Mouse (Mus musculus) C2C12 (cell line): ENCODE data around the gene Epx. TPM values are rescaled to one million over a fixed set of nuclear protein-coding genes. Genes with fewer than 3 reads are reported as not detected.

Experiments
- H3K27me3 ChIP-seq: one replicate; pipeline ENCODE4 v1.6.1; 2011; ENCODE audit not compliant: control insufficient read depth, insufficient read depth, insufficient read length
- H3K36me3 ChIP-seq: one replicate; pipeline ENCODE4 v1.6.1; 2011; ENCODE audit not compliant: control insufficient read depth, insufficient read depth
- H3K4me3 ChIP-seq: one replicate; pipeline ENCODE4 v1.5.1; 2011; ENCODE audit warnings: mild to moderate bottlenecking, control low read depth; ENCODE audit not compliant: poor library complexity, insufficient read depth, severe bottlenecking
- H3K79me2 ChIP-seq: one replicate; pipeline ENCODE4 v1.6.1; 2011; ENCODE audit not compliant: control insufficient read depth, insufficient read depth
- H3K79me3 ChIP-seq: one replicate; pipeline ENCODE4 v1.6.1; 2011; ENCODE audit warnings: low read depth, control low read depth
- H3ac ChIP-seq: one replicate; pipeline ENCODE3; 2011; ENCODE audit warnings: low read depth; ENCODE audit not compliant: control insufficient read depth, insufficient read length
- CEBPB ChIP-seq: IDR thresholded peaks from one replicate; pipeline ENCODE4 v1.6.1; 2011; ENCODE audit warnings: low read depth, mild to moderate bottlenecking, control low read depth, moderate library complexity
- CTCF ChIP-seq: IDR thresholded peaks from one replicate; pipeline ENCODE4 v1.5.1; 2011; ENCODE audit not compliant: control insufficient read depth, insufficient read depth, insufficient read length
- FOSL1 ChIP-seq: IDR thresholded peaks from one replicate; pipeline ENCODE4 v1.8.0; 2011; ENCODE audit warnings: mild to moderate bottlenecking, low read length; ENCODE audit not compliant: poor library complexity, insufficient read depth, severe bottlenecking
- MAX ChIP-seq: IDR thresholded peaks from one replicate; pipeline ENCODE4 v1.6.1; 2011; ENCODE audit warnings: mild to moderate bottlenecking, control low read depth
- MYOD1 ChIP-seq: IDR thresholded peaks from one replicate; pipeline ENCODE4 v1.6.1; 2011; ENCODE audit warnings: low read depth; ENCODE audit not compliant: control insufficient read depth, insufficient read length
- MYOG ChIP-seq: IDR thresholded peaks from one replicate; pipeline ENCODE4 v1.6.1; 2011; ENCODE audit not compliant: control insufficient read depth, insufficient read length; ENCODE audit errors: extremely low read depth
- USF1 ChIP-seq: IDR thresholded peaks from one replicate; pipeline ENCODE4 v1.6.1; 2011; ENCODE audit warnings: low read depth, mild to moderate bottlenecking, control low read depth, moderate library complexity
- long read RNA-seq, 2 experiments: library from polyadenylated mRNA; unstranded; transcript quantifications; one replicate each; pipeline ENCODE4 v2.0.0; 2019 to 2020
- polyA plus RNA-seq: library from polyadenylated mRNA; unstranded; fragments of >200 nt; fragmentation: generic; extraction: Trizol; gene quantifications from one replicate; pipeline ENCODE4 v1.2.1, GENCODE M21; 2012; ENCODE audit warnings: missing spikeins

Gene Epx
- not detected for polyA plus RNA-seq
- long read RNA-seq, experiment 1: 0 reads
- long read RNA-seq, experiment 2: 0 reads

DNA sequence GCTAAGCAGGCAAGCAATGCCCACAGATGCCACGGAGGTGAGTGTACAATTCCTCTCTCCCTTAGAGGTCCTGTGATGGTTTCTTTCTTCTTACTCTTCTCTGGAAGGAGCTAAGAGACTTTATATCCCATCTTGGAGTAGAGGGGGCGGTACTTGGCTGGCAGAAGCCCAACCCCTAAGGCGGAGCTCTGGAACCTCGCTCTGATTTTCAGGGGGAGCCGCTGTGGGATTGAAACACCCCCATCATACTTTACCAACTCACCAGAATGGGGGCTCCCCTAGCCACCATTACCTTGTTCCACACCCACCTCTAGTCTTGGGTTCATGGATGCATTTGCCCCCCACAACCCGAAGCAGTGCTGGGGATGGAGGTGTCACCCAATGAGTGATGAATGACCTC, at the start of gene Epx:
Gene Epx, minus strand, starts transcription at position 101 of the 400 bp plus-strand sequence.
- no peaks in the 10 kb centered on the region for H3K79me2 ChIP-seq
- peaks cover 73% of the 10 kb centered on the region for H3K27me3 ChIP-seq
- H3K36me3 ChIP-seq: no peaks in the 10 kb centered on the region
- H3K79me3 ChIP-seq: no peaks in the 10 kb centered on the region
- no peak within 1 kb of the TSS for H3K4me3 ChIP-seq
- H3ac ChIP-seq: no peak within 1 kb of the TSS
- TF ChIP-seq MYOD1 (no peak), CEBPB (no peak), CTCF (no peak), FOSL1 (no peak), USF1 (no peak)

DNA sequence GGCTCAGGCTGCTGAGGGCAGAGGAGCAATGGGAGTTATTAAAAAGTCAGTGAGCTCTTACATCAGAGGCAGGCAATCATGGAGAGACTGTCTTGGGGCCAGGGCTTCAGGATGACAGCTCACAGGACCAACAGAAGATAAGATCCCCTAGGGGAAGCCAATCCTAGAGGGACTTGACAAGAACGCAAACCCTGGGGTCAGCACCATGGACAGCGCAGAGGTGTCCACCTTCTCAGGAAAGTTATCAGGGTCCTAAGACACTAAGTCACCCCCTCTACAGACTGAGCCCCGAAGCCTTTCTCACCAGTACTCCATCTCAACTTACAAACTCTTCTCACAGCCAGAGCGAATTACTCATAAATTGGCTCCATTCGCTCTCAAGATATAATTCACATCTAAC, 45.6 kb upstream of the Epx start, which contains the start of gene Olfr464:
Gene Olfr464, minus strand, starts transcription at position 2 of the 400 bp plus-strand sequence.
- Histone ChIP-seq H3K4me3 (no peak within 1 kb of the TSS), H3K79me2 (no peaks in the 10 kb centered on the region), H3K36me3 (no peaks in the 10 kb centered on the region), H3K79me3 (no peaks in the 10 kb centered on the region), H3ac (no peak within 1 kb of the TSS), H3K27me3 (peaks cover 4% of the 10 kb centered on the region)
- TF ChIP-seq CEBPB (no peak), MAX (no peak), MYOG (no peak), FOSL1 (no peak), CTCF (no peak), MYOD1 (no peak), USF1 (no peak)

DNA sequence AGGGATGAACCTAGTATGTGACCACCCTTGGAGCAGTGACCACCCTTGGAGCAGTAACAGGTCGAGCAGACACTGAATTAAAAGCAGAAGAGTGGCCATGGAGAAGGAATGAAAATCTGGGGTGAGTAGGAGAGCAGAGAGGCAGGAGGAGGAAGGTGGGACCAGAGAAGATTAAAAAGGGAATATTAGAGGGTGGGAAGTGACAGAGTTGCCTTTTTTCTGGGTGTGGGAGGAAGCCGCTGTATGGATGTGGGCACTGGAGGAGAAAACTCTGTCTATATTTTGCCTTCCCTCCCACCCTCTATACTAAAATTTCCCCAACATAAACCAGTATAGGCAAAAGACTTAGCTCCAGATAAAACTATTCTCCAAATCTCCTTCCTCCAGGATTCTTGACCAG, 45.0 kb upstream of the Epx start:
- H3ac ChIP-seq: no peak overlapping the region
- peaks cover 4% of the 10 kb centered on the region for H3K27me3 ChIP-seq
- H3K79me3 ChIP-seq: no peaks in the 10 kb centered on the region
- H3K4me3 ChIP-seq: no peak overlapping the region
- TF ChIP-seq FOSL1 (no peak), MYOD1 (no peak), CEBPB (no peak), CTCF (no peak), MYOG (no peak), USF1 (no peak), MAX (no peak)
- H3K79me2 ChIP-seq: no peaks in the 10 kb centered on the region
- H3K36me3 ChIP-seq: no peaks in the 10 kb centered on the region

DNA sequence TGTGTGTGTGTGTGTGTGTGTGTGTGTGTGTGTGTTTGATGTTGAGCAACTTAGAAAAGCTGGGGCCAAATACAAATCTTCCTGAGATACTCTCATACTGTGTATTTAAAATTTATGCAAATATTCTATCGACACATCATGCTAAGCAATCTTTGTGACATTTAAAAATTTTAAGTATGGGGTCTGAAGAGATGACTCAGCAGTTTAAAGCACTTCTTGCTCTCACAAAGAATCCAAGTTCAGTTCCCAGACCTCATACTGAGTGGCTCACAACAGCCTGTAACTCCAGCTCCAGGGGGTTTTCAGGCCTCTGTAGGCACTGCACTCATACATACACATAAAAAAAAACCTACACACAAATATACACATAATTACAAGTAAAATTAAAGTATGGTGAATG, 40.7 kb upstream of the Epx start:
- Histone ChIP-seq H3K79me2 (no peaks in the 10 kb centered on the region), H3ac (no peak overlapping the region), H3K4me3 (no peak overlapping the region), H3K27me3 (peaks cover 19% of the 10 kb centered on the region), H3K79me3 (no peaks in the 10 kb centered on the region), H3K36me3 (no peaks in the 10 kb centered on the region)
- TF ChIP-seq MAX (no peak), FOSL1 (no peak), USF1 (no peak), CTCF (no peak), CEBPB (no peak), MYOD1 (no peak), MYOG (no peak)

DNA sequence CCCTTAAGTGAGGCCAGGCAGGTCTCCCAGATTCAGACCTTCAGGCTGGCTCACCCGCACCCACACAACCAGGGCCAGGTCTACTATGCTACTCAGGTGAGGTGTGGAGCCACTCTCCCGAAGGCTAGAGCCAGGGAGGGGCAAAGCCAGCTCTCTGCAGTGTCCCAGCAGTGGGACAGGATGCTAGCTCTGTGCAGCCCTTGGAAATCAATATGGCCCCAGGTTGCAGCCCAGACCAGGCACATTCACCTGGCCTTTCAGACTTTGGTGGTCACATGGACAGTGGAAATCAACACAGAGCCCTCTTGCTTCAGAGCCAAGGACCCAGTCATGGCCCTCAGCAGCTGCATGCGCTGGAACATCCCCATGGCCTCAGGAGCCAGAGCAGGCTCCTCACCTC, 29.0 kb upstream of the Epx start:
- Histone ChIP-seq H3K36me3 (no peaks in the 10 kb centered on the region), H3ac (no peak overlapping the region), H3K79me2 (no peaks in the 10 kb centered on the region), H3K4me3 (no peak overlapping the region), H3K79me3 (no peaks in the 10 kb centered on the region), H3K27me3 (peaks cover 8% of the 10 kb centered on the region)
- TF ChIP-seq FOSL1: no peak
- no peak for TF ChIP-seq MYOG
- no peak for TF ChIP-seq MAX
- no peak for TF ChIP-seq MYOD1

GRCm38 (mm10) chr11:87897287-87897686, 22.0 kb upstream of the Epx start, which contains the start of gene Olfr463:
Olfr463 (minus strand) TSS chr11:87897387.
- peaks cover 21% of the 10 kb centered on the region for H3K27me3 ChIP-seq
- H3K4me3 ChIP-seq: no peak within 1 kb of the TSS
- no peaks in the 10 kb centered on the region for H3K36me3 ChIP-seq
- H3ac ChIP-seq: no peak within 1 kb of the TSS
- no peak for TF ChIP-seq MAX
- no peak for TF ChIP-seq USF1
- no peak for TF ChIP-seq MYOD1
- no peak for TF ChIP-seq CTCF
- TF ChIP-seq CEBPB: no peak
- TF ChIP-seq FOSL1: no peak
- TF ChIP-seq MYOG: no peak
- H3K79me3 ChIP-seq: no peaks in the 10 kb centered on the region
- H3K79me2 ChIP-seq: no peaks in the 10 kb centered on the region
